Mouse (Mus musculus): Measurements from ENCODE around the gene Ccdc63.

The Ccdc63 gene

DNA sequence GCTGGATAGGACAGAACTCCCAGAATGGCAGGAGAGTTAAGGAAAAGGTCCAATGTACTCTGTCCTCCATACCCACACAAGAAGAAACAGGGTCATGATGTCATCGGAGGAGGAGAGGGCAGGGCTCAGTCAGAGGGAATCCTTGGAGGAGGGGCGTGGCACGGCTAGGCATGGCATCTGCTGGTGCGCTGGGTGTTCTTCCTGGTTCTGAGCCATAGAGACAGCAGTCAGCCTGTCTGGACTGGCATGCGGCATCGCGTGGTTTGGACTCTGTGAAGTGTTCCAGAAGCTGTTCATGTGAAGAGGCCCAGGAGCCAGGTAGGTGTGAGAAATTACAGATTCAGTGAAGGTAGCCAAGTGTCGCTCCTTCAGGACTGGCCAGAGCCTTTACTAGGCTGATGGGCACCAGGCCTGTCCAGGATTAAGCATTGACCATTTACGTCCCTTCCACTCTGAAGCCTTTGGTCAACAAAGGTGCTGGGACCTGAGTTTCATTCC is 25.3 kb downstream of the Ccdc63 start:
- DNase-seq = no peak

DNA sequence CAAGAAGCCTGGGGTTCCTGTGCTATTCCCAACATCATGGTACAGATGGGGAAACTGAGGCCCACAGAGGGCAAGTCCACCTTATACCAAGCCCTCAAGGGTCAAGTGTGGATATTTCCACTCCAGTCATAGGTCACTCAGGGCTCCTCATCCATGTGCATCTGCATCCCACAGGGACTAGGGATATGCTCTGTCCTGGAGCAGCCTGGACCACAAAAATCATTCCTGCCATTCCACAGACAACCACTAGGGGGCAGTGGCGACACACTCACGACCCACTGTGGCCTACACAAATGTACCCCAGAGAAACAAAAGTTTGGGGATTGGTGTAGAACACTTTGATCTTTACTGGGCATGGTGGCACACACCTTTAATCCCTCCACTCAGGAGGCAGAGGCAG is 26.4 kb downstream of the Ccdc63 start:
- peak; percentile 73 for DNase-seq

DNA sequence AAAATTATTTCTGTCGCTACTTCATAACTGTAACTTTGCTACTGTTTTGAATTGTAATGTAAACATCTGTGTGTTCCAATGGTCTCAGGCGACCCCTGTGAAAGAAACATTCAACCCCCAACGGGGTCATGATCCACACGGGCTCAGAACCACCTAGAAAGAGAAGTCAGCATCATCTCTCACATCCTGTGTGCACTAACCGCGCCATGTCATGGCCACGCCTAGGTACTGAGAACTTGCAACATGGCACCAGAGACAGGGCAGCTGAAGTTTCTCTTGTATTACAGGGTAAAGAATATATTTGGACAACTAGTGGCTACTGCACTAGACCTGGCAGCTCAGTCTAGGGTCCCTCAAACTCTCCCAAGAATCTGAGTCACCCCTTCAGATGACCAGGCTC is 27.2 kb downstream of the Ccdc63 start:
- no peak for DNase-seq

DNA sequence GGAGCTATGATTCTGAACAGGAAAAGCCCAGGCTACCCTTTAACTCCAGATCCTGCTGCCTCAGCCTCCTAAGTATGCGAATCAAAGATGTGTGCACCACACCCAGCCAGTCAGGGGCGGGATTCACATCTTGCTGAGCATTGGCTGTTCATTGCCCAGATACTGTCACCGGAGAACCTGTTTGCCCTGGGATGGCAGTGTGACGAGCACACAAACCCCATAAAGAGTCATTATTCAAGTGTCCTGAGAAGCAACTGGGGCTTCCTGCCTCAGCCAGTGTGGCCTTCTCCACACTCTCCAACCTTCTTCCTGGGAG is 28.7 kb downstream of the Ccdc63 start:
- DNase-seq = no peak

DNA sequence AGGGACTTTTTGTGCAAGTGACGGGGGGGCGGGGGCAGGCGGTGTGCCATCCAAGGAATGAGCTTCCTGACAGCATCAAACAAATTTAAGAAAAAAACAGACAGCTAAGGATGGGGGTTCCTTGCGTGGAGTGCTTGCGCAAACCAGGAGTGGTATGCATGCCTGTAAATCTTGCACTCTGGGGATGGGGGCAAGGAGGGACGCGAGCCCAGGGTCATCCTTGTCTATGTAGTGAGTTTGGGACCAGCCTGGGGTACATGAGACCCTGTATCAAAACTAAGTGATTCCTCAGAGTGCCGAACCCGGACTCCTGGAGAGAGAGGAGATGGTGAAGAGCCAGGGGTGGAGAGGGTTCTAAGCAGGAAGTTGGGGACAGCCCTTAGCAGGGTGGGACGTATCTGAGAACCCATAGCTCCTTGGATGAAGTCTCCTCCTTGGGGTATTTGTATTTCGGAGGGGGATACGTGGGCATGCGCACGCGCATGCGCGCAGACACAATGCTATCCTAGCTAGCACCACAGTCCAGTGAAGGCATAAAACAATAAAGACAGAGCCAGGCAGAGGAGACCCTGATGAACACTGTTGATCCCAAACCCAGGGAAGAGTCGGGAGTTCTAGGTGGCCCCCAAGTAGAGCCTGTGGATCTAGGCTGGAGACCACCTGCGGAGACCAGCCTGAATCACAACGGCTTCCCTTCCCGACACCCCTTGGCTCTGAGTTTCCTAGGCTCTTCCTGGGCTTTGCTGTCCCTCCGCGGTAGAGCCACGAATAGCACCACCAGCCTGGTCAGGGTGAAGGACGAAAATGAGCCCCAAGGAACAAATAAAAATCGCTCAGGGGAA is 29.3 kb downstream of the Ccdc63 start:
- no peak for DNase-seq

DNA sequence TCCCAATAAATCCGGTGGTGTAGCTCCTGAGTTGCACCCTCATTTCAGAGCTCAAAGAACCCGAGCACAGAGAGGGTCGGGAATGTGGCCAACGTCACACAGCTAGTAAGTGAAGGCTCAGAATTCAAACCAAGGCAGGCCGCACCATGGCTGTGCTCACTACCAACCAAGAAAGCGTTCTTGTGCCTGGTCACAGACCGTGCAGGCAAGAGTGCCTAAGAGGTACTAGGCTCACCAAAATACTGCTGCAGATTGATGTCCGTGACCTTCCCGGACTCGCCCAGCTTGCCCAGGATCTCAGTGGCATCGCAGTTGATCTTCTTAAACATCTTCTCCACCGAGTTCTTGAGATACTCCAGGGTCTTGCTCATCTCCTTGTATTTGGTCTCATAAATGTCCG is 30.0 kb downstream of the Ccdc63 start:
- DNase-seq = no peak

DNA sequence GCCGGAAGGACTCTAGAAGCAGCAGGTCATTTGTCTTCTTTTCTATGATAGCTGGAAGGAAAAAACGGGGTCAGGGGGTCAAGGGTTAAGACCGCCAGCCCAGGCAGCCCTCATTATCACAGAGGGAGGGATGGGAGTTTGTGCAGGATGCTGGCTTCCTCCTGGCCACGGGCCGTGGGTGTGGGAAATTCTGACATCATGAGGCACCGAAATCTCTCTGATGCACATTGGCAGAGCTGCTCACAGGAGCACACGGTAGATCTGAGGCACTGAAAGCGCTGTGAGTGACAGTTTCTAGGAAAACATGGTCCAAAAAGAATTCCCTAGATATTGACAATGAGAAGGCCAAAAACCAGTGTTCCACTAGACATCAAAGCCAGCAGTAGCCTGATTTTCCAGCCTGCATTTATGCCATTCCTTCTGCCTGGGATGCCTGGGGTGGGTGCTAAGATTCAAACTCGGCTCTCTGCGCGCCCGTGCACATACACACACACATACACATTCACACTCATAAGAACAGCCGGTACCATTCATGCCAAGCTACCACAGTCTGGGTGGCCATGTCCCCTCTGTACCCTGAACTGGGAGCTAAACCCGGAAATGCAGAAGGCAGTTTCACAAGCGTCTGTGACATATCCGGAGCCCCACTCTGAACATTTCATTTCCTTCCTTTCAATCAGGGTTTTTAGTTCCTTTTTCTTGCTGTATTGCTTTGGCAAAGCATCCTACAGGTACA is 31.1 kb downstream of the Ccdc63 start:
- DNase-seq = no peak

DNA sequence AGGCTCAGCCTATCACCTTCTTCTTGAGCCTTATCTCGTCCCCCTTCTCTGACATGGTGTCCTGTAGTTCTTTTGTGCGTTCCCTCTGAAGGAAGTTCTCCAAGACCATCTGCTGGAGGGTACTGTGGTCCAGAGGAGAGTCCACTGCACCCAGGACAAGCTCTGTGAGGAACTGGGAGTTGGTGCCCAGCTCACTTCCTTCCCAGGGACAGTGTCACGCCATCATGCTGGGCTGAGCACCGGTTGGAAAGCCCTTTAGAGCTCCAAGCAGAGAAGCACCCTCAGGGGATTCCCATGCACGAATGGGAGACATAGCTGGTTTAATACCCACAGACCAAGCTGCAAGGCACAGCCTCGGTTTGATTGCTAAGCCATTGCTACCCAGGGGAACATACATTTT is 32.5 kb downstream of the Ccdc63 start:
- no peak for DNase-seq

DNA sequence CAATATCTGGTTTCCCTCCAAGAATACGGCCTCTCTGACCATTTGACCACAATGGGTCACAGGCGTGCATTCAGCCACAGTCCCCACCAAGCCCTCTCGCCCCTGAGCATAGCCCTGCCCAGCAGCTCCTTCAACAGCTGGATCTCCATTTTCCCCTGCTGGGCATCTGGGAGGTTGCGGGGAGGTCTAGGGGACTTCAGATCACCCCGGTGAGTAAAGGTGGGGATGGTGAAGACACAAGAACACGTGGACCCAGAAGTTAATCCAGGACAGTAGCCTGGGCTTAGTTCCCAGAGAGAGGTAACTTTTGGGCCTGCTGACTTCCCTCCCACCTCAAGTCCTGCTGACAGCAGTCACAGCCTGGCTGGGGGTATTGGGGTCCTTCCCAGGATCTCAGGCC is 34.4 kb downstream of the Ccdc63 start:
- DNase-seq = no peak

DNA sequence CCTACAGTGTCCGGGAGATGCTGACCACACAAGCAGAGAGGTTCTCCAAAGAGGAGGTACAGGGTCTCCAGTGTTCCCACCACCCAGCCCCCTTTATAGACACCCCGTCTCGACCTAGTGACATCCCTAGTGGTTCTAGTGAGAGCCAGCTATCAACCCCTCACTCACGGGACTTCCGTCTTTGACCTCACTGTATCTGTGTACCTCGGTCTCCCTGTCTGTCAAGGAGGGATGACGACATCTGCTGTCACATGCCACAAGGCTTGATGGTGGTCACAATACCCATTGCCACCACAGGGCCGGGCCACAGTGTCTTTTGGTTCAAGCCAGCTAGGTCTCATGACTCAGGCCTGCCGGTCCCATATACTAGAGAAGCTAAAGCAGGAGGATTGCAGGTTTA is 35.6 kb downstream of the Ccdc63 start:
- DNase-seq = no peak

DNA sequence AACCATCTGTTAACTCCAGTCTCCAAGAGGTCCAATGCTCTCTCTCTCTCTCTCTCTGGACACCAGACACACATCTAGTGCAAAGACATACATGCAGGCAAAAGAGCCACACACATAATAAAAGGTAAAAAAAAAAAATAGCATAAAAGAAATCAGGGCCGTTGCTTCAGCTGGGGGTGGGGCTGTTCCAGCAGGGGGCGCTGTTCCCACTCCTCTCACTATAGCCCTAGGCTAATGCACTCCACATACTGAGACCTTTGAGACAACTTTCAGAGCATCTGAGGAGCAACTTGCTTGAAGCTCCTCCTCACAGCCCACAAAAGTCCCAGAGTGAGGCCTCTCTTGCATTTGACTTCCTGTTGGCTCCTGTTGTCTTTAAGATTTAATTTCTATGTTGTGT is 36.4 kb downstream of the Ccdc63 start:
- peak; percentile 71 for DNase-seq

DNA sequence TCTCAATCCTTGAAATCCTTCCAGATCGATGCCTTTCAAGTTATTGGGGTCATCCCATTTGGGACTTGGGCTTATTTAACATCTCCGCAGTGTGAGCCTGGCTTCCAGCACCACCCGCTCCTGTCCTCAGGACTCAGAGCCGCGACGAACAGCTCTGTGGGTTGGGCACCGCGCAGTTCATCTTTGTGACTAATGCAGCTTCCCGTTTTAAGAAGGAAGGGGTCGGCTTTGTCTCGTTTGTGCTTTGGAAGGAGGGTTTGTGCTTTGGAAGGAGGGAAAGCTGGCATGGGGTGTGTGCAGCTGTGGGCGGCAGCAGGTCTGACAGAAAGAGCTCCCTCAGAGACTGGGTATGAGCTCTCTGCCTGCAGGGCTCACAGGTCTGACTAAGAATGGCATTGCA is 37.5 kb downstream of the Ccdc63 start:
- no peak for DNase-seq

DNA sequence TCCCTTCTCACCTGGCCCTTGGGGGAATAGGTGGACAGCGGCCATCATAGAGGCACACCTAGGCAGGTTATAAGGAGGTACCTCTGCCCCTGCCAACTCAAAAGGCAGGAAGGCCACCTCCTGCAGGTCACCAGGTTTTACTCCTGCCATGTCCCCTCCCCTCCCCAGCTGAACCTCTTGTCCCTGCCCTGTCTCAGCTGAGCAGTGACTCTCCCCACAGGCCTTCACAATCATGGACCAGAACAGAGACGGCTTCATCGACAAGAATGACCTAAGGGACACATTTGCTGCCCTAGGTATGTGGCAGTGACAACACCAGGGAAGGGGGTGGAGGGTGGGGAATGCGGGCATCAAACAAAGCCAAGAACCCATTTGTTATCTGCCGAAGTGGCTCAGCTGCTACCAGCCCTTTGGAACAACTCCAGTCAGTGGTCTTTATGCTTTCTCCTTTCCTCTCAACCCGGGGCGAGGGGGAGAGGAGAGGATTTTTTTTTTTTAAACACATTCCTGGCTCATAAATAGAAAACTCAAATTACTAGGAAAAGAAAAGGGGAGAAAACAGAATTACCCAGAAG is 38.1 kb downstream of the Ccdc63 start:
- no peak for DNase-seq

DNA sequence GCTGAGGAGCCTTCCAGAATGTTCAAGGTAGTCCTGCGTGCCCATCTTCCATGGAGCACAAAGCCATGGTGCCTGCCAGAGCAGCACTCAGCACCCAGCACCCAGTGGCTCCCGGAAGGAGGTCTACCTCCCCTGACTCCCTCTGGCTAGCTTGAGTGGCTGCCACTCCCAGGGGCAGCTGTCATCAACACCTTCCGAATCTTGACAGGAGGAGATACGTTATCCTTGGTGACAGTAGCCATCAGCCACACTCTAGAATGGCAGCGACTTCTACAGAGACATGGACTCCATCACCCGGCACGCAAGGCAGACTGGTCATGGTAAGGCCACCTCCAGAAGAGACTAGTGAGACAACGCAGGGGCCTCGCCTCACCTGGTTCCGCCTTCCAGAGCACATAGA is 46.2 kb downstream of the Ccdc63 start:
- no peak for DNase-seq

DNA sequence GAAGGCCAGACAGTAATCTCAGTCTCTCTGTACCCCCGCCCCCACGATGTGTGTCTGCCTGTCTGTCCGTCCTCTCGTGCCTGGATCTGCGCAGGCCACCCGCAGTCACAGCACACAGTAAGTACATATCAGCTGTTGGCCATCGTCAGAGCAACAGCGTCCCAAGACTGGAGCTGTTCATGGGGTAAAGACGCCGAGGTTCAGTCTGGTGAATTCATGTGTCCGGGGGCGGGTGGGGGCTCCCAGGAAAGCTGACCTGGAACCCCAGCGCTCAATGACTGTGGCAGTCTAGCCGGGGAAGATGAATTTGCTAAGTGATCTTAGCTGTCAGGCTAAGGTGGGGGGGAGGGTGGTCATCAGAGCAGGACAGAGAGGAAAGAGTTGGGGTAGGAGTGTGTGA is 46.9 kb downstream of the Ccdc63 start:
- DNase-seq = no peak

DNA sequence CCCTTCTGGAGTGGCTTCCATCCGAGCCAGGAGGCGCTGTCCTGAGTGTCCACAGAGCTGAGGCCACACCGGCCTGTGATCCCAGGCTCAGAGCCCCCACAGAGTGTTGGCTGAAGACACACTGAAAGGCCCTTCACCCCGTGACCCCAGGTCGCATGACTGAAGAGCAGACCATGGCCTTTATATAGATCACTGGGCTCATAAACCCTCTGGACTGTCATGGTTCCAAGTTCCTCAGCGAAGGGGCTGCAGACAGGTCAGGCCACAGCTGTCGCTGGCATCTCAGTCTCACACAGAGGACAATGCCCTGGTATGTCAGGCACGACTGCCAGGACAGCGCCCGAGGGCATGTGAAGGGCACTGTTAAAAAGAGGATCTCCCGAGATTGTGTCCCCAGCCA is 47.8 kb downstream of the Ccdc63 start:
- no peak for DNase-seq

DNA sequence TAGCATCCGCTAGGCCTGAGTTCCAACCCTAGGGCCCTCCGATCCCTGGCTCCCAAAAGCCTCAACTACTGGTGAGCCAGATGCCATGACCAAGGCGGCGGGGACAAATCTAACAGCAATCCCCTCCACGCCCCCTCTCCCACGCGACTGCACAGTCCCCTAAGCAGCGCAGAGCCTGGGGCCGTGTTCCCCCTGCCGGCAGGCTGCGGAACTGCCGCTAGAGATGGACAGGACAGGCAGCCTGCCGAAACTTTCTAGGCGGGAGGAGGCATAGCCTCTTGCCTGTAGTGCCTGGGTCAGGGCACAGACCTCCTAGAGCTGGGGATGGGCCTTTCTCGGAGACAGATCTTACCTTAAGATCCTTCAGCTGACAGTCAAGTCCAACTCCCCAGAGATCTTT is 49.6 kb downstream of the Ccdc63 start:
- peak; percentile 75 for DNase-seq

DNA sequence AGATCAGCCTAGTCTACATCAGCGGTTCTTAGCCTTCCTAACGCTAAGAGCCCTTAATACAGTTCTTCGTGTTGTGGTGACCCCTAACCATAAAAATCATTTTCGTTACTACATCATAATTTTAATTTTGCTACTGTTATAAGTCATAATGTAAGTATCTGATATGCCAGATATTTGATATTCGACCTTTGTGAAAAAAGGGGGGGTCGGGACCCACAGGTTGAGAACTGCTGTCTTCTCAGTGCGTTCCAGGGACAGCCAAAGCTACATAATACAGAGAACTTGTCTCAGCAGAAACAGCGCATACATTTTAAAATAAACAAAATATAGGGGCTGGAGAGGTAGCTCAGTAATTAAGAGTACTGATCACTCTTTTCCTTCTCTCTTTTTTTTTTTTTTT is 51.0 kb downstream of the Ccdc63 start:
- DNase-seq = no peak

DNA sequence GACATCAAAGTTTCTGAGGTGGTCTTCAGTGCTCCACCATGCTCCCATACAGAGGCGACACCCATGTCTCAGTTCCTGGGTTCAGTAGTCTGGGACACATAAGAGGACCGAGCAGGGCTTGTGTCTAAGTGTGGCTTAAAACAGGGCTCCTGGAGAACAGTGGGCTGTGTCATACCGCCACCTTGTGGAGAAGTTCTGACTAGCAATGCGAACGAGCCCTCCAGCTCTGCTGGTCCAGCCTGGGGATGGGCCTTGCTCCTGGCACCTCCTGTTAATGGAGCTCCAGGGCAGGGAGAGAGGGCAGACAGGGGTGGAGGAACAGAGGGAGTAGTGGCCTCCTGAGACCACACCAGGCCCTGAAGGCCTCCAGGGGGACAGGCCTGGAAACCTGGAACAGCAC is 51.7 kb downstream of the Ccdc63 start:
- DNase-seq = peak; percentile 79

DNA sequence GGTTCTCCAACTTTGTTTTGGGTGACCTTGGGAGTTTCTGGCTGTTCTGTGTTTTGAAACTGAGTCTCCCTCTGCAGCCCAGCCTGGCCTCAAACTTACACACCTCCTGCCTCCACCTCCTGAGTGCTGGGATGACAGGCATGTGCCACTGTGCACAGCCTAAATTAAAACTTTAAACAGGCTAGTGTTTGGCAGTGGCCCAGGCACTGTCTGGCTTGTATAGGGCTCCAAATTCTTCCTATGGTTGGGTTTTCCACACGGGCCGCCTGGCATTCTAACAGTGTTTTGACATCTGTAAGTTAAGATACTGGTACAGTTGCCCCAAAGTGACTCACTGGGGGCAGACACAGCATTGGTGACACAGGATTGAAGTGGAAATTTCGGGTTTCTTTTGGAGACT is 54.5 kb downstream of the Ccdc63 start:
- no peak for DNase-seq

DNA sequence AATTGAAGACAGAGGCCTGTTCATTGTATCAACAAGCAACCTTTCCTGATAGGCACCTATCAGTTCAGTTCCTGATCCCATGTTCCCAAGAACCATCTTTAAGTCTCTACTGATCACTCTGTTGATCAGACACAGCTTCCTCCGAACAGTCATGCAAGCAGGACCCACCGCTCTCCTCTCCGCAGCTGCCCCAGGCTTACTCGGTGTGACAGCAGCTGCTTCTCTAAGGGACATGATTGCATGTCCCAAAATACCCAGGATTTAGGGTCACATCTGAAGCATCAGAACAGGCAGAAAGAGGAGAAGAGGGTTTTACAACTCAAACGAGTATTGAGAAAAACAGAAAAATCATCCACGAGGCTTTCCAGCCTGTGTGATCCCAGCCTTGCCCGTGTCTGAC is 55.3 kb downstream of the Ccdc63 start:
- DNase-seq = no peak

DNA sequence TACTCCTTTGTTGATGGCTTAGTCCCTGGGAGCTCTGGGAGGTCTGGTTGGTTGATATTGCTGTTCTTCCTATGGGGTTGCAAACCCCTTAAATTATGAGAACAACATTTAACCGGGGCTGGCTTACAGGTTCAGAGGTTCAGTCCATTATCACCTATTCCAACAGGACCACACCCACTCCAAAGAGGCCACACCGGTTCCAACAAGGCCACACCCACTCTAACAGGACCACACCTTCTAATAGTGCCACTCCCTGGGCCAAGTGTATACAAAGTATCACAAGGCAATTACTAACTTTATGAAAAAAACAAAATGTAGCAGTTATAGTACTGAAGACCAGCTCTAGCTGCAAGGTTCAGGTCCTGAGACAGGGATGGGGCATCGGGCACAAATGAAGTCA is 56.2 kb downstream of the Ccdc63 start:
- DNase-seq = no peak

DNA sequence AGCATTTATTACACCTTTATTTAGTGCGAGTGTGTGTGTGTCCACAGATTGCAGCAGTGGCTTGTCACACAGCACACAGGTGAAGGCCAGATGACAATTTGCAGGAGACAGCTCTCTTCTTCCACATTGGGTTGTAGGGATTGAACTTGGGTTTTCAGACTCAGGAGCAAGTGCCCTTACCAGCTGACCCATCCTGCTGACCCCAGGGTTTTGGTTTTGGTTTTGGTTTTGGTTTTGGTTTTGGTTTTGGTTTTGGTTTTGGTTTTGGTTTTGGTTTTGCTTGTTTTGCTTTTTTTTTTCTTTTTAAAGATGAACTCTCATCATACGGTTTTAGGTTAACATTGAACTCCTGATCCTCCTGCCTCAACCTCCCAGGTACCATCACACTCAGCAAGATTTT is 57.3 kb downstream of the Ccdc63 start:
- no peak for DNase-seq

DNA sequence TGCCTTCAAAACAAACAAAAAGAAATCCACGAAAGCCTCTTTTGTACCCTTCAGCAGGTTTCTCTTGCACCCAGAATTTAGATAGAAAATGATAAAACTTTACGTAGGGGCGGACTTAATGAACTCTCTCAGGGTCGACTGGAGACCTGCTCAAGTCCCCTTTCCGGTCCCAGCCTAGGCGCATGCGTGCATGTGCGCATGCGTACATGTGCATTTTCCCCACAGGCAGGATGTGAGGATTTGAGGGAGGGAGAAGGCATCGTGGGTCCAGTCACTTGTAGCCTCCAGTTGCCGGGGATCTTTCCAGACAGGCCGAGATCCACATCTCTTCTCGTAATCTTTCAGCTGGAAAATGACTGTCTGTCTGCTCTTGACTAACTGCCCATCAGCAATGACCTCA is 59.2 kb downstream of the Ccdc63 start:
- no peak for DNase-seq

Measured in thymus, postnatal 14 days (tissue).